Mouse (Mus musculus) limb, embryonic 10.5 days (tissue): ENCODE measurements around the gene Trmt10c. TPM values are rescaled to one million over a fixed set of nuclear protein-coding genes. Genes with fewer than 3 reads are reported as not detected.

Experiments used
- DNase-seq: peaks from one replicate; pipeline ENCODE4 v3.0.0-alpha.2; 2017; ENCODE audit warnings: low spot score
- H3K27ac ChIP-seq: fragments of 300-500 bp; sonication (generic); 2 replicates; pipeline ENCODE4 v1.5.1; 2016; ENCODE audit warnings: mild to moderate bottlenecking
- H3K27me3 ChIP-seq: fragments of 300-500 bp; sonication (generic); 2 replicates; pipeline ENCODE4 v1.6.1; 2016; ENCODE audit warnings: low read depth, mild to moderate bottlenecking; ENCODE audit not compliant: poor library complexity, severe bottlenecking
- H3K36me3 ChIP-seq: fragments of 300-500 bp; sonication (generic); 2 replicates; pipeline ENCODE4 v1.6.1; 2016; ENCODE audit warnings: mild to moderate bottlenecking, moderate library complexity
- H3K4me1 ChIP-seq: fragments of 300-500 bp; sonication (generic); 2 replicates; pipeline ENCODE4 v1.6.1; 2016
- H3K4me3 ChIP-seq: fragments of 300-500 bp; sonication (generic); 2 replicates; pipeline ENCODE4 v1.5.1; 2016; ENCODE audit warnings: mild to moderate bottlenecking, moderate library complexity
- H3K9me3 ChIP-seq: fragments of 300-500 bp; sonication (generic); replicated peaks from 2 replicates; pipeline ENCODE4 v1.6.1; 2016; ENCODE audit warnings: mild to moderate bottlenecking
- WGBS: fragments of 180-500 bp; shearing (Covaris S2); methylation state at CpG from one replicate; pipeline ENCODE4 v1.1.7; 2016; 5-methylcytosine and 5-hydroxymethylcytosine counted together
- polyA plus RNA-seq: library from polyadenylated mRNA; unstranded; fragments of >200 nt; fragmentation: Nextera tagmentation; extraction: Ambion mirVana; gene quantifications from 2 replicates; pipeline ENCODE4 v1.2.1, GENCODE M21; 2016

Gene Trmt10c
- polyA plus RNA-seq, 1 experiment from 2014 or later, result 35.2 TPM

GRCm38 (mm10) chr16:56028722-56029551 is 8.7 kb downstream of the Trmt10c start:
- H3K4me3 ChIP-seq, result peak overlapping the region; percentile 96
- peak overlapping the region; percentile 97 for H3K27ac ChIP-seq
- H3K27me3 ChIP-seq, result no peaks in the 10 kb centered on the region
- no peaks in the 10 kb centered on the region for H3K9me3 ChIP-seq
- peaks cover 52% of the 10 kb centered on the region for H3K36me3 ChIP-seq
- no peak for DNase-seq
- H3K4me1 ChIP-seq, result peaks cover 20% of the 10 kb centered on the region
- under 1% methylated on average over 62 of the region's 62 CpGs for WGBS

GRCm38 (mm10) chr16:56027854-56028629 is 9.6 kb downstream of the Trmt10c start:
- Histone ChIP-seq H3K27ac (peak overlapping the region; percentile 97; the same call in 1 of the 2 replicates), H3K4me1 (peaks cover 20% of the 10 kb centered on the region), H3K36me3 (peaks cover 50% of the 10 kb centered on the region), H3K4me3 (peak overlapping the region; percentile 96), H3K9me3 (no peaks in the 10 kb centered on the region), H3K27me3 (no peaks in the 10 kb centered on the region)
- 60% methylated on average over 12 of the region's 12 CpGs for WGBS
- DNase-seq, result no peak

- DNase-seq, result no peak
- Histone ChIP-seq H3K27ac (no peak overlapping the region), H3K36me3 (peaks cover 78% of the 10 kb centered on the region), H3K27me3 (no peaks in the 10 kb centered on the region), H3K4me3 (no peak overlapping the region), H3K4me1 (no peaks in the 10 kb centered on the region), H3K9me3 (no peaks in the 10 kb centered on the region)
- WGBS, result 95% methylated on average over 7 of the region's 7 CpGs
Observed at GRCm38 (mm10) chr16:56019660-56020059, 18.0 kb downstream of the Trmt10c start.

- no peak for DNase-seq
- Histone ChIP-seq H3K9me3 (no peaks in the 10 kb centered on the region), H3K36me3 (peaks cover 71% of the 10 kb centered on the region), H3K4me1 (no peaks in the 10 kb centered on the region), H3K27me3 (no peaks in the 10 kb centered on the region), H3K27ac (no peak overlapping the region), H3K4me3 (no peak overlapping the region)
- 91% methylated on average over 7 of the region's 7 CpGs for WGBS
Observed at GRCm38 (mm10) chr16:56014076-56014475, 23.5 kb downstream of the Trmt10c start.

- no peak overlapping the region for H3K27ac ChIP-seq
- H3K4me1 ChIP-seq, result no peaks in the 10 kb centered on the region
- H3K36me3 ChIP-seq, result peaks cover 63% of the 10 kb centered on the region
- H3K9me3 ChIP-seq, result no peaks in the 10 kb centered on the region
- H3K27me3 ChIP-seq, result no peaks in the 10 kb centered on the region
- WGBS, result 89% methylated on average over 10 of the region's 10 CpGs
- no peak overlapping the region for H3K4me3 ChIP-seq
- no peak for DNase-seq
Observed at GRCm38 (mm10) chr16:56012789-56013743, 24.6 kb downstream of the Trmt10c start.

- Histone ChIP-seq H3K36me3 (peaks cover 69% of the 10 kb centered on the region), H3K4me1 (no peaks in the 10 kb centered on the region), H3K27me3 (no peaks in the 10 kb centered on the region), H3K27ac (no peak overlapping the region), H3K9me3 (no peaks in the 10 kb centered on the region), H3K4me3 (no peak overlapping the region)
- WGBS, result 94% methylated on average over 1 of the region's 1 CpGs
- no peak for DNase-seq
Observed at GRCm38 (mm10) chr16:56008862-56009261, 28.8 kb downstream of the Trmt10c start.

- Histone ChIP-seq H3K27me3 (no peaks in the 10 kb centered on the region), H3K36me3 (peaks cover 65% of the 10 kb centered on the region)
- WGBS, result 96% methylated on average over 11 of the region's 11 CpGs
Observed at GRCm38 (mm10) chr16:56006798-56007197, 30.8 kb downstream of the Trmt10c start.

GRCm38 (mm10) chr16:55994235-55994634 is 43.4 kb downstream of the Trmt10c start:
- DNase-seq, result no peak
- Histone ChIP-seq H3K27ac (no peak overlapping the region), H3K9me3 (no peaks in the 10 kb centered on the region), H3K36me3 (peaks cover 75% of the 10 kb centered on the region), H3K27me3 (no peaks in the 10 kb centered on the region), H3K4me1 (no peaks in the 10 kb centered on the region), H3K4me3 (no peak overlapping the region)
- 94% methylated on average over 2 of the region's 2 CpGs for WGBS

More at GRCm38 (mm10) chr16:56006798-56007197, 30.8 kb downstream of the Trmt10c start:
- Histone ChIP-seq H3K27ac (no peak overlapping the region), H3K4me1 (no peaks in the 10 kb centered on the region), H3K4me3 (no peak overlapping the region), H3K9me3 (no peaks in the 10 kb centered on the region)
- no peak for DNase-seq

GRCm38 (mm10) chr16:55990311-55990710 is 47.3 kb downstream of the Trmt10c start:
- Histone ChIP-seq H3K9me3 (no peaks in the 10 kb centered on the region), H3K4me1 (no peaks in the 10 kb centered on the region), H3K36me3 (peaks cover 73% of the 10 kb centered on the region), H3K27ac (no peak overlapping the region), H3K4me3 (no peak overlapping the region), H3K27me3 (no peaks in the 10 kb centered on the region)
- DNase-seq, result no peak
- 94% methylated on average over 4 of the region's 4 CpGs for WGBS

GRCm38 (mm10) chr16:55986001-55986400 is 51.6 kb downstream of the Trmt10c start:
- Histone ChIP-seq H3K27me3 (no peaks in the 10 kb centered on the region), H3K4me3 (no peak overlapping the region), H3K36me3 (peaks cover 82% of the 10 kb centered on the region), H3K4me1 (no peaks in the 10 kb centered on the region), H3K9me3 (no peaks in the 10 kb centered on the region), H3K27ac (no peak overlapping the region)
- no peak for DNase-seq
- WGBS, result 94% methylated on average over 3 of the region's 3 CpGs
